Mouse (Mus musculus) G1E-ER4 (cell line): ENCODE data around the gene Hcfc1. TPM values are rescaled to one million over a fixed set of nuclear protein-coding genes. Genes with fewer than 3 reads are reported as not detected.

Source experiments
- GATA1 ChIP-seq: IDR thresholded peaks from one replicate; pipeline ENCODE4 v1.8.0; 2012; ENCODE audit warnings: low read length, inconsistent platforms
- polyA plus RNA-seq: library from polyadenylated mRNA; stranded (reverse); fragments of >175 nt; gene quantifications from 2 replicates; pipeline ENCODE4 v1.2.3, GENCODE M21; 2012

The Hcfc1 gene
- polyA plus RNA-seq, 1 experiment: 168 TPM

GRCm38 (mm10) chrX:73964363-73964762 lies 1.8 kb downstream of the Hcfc1 start:
- TF ChIP-seq GATA1: no peak

- TF ChIP-seq GATA1: no peak
Observed at GRCm38 (mm10) chrX:73954988-73955387, 11.2 kb downstream of the Hcfc1 start.

GRCm38 (mm10) chrX:73952603-73953002 lies 13.6 kb downstream of the Hcfc1 start:
- TF ChIP-seq GATA1: no peak

GRCm38 (mm10) chrX:73949341-73949740 lies 16.8 kb downstream of the Hcfc1 start:
- no peak for TF ChIP-seq GATA1

GRCm38 (mm10) chrX:73948647-73949046 lies 17.5 kb downstream of the Hcfc1 start:
- TF ChIP-seq GATA1: no peak

- TF ChIP-seq GATA1: no peak
Observed at GRCm38 (mm10) chrX:73946896-73947295, 19.3 kb downstream of the Hcfc1 start.

- no peak for TF ChIP-seq GATA1
Observed at GRCm38 (mm10) chrX:73942294-73942693, 23.9 kb downstream of the Hcfc1 start.

GRCm38 (mm10) chrX:73941860-73942259 lies 24.3 kb downstream of the Hcfc1 start:
- no peak for TF ChIP-seq GATA1

- no peak for TF ChIP-seq GATA1
Observed at GRCm38 (mm10) chrX:73931871-73932270, 34.3 kb downstream of the Hcfc1 start.

GRCm38 (mm10) chrX:73930402-73931062 lies 35.6 kb downstream of the Hcfc1 start, which contains the start of gene Renbp:
Renbp (minus strand) TSS chrX:73930850.
- no peak for TF ChIP-seq GATA1

GRCm38 (mm10) chrX:73922550-73922882 lies 43.6 kb downstream of the Hcfc1 start:
- no peak for TF ChIP-seq GATA1

GRCm38 (mm10) chrX:73921823-73922549 lies 44.2 kb downstream of the Hcfc1 start, which contains the start of the genes Arhgap4 and Naa10:
Arhgap4 (minus strand) TSS chrX:73921870.
Naa10 (minus strand) TSS chrX:73921944.
- no peak for TF ChIP-seq GATA1

GRCm38 (mm10) chrX:73921285-73921822 lies 44.8 kb downstream of the Hcfc1 start:
- TF ChIP-seq GATA1: no peak

GRCm38 (mm10) chrX:73918631-73919030 lies 47.5 kb downstream of the Hcfc1 start:
- no peak for TF ChIP-seq GATA1

GRCm38 (mm10) chrX:73916945-73917344 lies 49.2 kb downstream of the Hcfc1 start:
- TF ChIP-seq GATA1: no peak

GRCm38 (mm10) chrX:73914827-73915703 lies 51.1 kb downstream of the Hcfc1 start:
- no peak for TF ChIP-seq GATA1
